Mouse (Mus musculus) spleen, postnatal 36 days (tissue): ENCODE results near the gene Txndc2.

ENCODE experiments used
- DNase-seq, 2 experiments: peaks; one replicate each; pipeline ENCODE4 v3.0.0; 2022; ENCODE audit warnings: low spot score in 2 of 2, mixed read lengths in 1 of 2

Txndc2 gene

GRCm38 (mm10) chr17:65641734-65642218 lies at the start of gene Txndc2:
Txndc2 (minus strand) TSS chr17:65642168.
- no peak for DNase-seq

DNA sequence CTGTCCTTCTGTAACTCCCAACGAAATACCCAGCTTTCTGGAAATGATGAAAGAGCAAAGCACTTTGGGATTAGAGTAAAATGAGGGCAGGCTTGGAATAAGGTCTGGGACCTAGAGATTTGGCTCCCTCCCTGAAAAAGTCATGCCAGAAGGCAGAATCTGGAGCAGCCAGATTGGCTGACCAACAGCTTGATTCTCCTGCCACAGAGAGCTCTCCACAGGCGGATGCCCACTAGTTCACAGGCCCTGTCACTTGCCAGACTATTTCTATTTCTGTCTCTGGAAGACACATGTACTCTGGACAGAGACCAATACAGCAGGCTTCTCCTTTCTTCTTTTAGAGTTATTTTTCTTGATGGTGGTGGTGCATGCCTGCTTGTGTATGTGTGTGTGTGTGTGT lies 41.8 kb upstream of the Txndc2 start:
- no peak for DNase-seq

GRCm38 (mm10) chr17:65683316-65683715 lies 41.3 kb upstream of the Txndc2 start:
- no peak for DNase-seq

DNA sequence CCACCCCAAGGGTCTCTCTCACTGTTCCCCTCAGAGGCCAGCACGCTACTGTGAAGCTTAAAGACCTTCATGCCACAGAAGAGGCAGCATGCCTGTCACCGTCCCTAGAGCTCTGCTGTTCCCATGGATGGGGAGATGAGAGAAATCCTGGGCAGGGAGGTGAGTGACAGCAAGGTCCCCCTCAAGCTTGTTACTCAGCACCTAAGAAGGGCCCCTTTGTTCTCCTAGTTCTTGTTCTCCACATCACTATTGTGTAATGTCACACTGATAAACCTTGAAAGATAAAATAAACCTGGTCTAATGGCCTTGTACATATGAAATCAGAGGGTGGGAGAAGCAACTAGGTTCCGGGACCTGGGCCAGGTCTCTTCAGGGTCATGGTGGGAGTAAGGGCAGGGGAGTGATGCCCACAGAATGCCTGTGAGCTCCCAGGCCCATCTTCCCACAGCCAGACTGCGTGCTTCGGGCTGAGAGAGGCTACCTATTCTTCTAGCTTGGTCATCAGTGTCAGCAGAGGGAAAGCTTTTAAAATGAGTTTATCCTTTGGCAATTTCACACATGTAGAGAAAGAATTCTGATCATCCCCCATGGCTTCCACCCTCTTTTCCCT lies 40.2 kb upstream of the Txndc2 start:
- no peak for DNase-seq

GRCm38 (mm10) chr17:65681516-65681915 lies 39.5 kb upstream of the Txndc2 start:
- DNase-seq = no peak

GRCm38 (mm10) chr17:65680801-65681412 lies 38.9 kb upstream of the Txndc2 start:
- DNase-seq = no peak

DNA sequence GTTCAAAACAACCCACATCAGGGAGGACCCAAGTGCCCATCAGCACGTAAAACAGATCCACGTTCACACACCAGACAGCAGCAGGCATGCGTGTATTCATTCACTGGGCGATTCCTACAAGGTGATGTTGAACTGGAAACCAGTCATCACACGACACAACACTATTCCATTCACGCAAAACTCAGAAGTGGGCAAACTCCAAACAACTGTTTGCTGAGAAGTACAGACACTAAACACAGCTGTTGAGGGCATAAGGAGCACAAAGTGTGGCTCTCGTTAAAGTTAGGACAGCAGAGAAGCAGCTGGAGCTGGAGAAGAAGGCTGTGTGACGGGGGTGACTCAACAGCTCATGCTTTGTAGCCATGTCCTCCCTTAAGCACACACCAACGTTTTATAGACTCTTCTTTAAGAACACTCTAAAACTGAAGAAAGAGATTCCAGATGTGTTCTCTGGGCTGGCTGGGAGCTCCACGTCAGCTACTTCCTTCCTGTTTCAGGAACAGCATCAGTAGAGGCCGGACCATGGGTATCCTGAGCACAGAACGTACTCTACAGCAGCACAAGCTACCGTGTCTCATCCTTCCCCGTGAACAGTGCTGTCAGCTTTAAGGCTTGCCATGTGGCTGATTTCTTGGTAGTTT lies 38.0 kb upstream of the Txndc2 start:
- DNase-seq = no peak

- DNase-seq = no peak
These were observed 35.8 kb upstream of the Txndc2 start for GRCm38 (mm10) chr17:65677742-65678141.

GRCm38 (mm10) chr17:65676536-65676935 lies 34.6 kb upstream of the Txndc2 start:
- DNase-seq = no peak

- no peak for DNase-seq
These were observed 34.0 kb upstream of the Txndc2 start for GRCm38 (mm10) chr17:65675985-65676384.

DNA sequence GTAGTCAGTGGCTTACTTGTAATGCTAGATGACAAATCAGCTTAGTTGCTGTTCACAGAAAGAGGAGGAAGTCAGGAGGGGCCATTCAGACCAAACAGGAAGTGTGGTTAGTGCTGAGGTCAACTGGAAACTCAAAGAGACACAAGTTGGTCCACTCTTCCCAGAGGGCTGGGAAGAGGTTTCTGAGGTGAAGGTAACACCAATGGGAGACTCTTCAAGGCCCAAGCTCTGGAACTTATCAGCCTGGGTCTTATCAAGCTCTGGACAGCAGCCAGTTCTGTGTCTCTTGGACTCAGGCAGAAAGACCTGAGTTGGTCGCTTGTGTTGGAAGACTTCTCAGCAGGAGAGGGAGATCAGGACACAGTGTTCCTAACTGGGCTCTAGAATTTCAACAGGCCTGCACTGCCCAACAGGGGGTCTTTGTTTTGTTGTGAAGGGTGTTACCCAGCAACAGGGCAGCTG lies 32.8 kb upstream of the Txndc2 start:
- peak; percentile 25 to 38 for DNase-seq

DNA sequence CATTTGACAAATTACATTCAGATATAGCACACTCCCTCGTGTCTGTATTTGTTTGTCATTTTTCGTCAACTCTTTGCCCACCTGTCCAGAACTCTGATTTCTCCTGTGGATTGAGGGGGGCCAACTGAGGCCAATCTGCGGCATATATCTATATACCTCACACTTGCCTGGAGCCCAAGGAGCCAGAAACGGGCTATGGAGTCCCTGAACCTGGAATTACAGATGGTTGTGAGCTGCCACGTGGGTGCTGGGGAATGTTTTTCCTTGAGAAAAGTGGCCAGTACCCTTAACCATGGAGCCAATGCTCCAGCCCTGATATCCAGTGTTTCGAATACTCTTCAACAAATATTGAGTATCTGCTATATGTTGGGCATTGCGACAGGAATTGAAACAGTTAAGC lies 31.0 kb upstream of the Txndc2 start:
- DNase-seq = no peak

DNA sequence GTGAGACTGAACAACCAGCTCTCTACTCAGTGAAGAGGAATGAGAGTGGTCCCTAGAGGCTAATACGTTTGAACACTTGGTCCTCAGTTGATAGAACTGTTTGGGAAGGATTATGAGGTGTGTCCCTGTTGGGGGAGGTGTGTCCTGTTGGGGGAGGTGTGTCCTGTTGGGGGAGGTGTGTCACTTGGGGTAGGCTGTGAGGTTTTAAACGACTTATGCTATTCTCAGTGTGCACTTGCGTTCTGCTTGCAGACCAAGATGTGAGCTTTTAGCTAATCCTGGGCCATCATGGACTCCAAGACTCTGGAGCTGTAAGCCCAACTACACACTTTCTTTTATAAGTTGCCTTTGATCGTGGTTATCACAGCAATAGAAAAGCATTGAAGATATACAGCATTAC lies 27.1 kb upstream of the Txndc2 start:
- no peak for DNase-seq

GRCm38 (mm10) chr17:65667792-65668191 lies 25.8 kb upstream of the Txndc2 start:
- no peak for DNase-seq

GRCm38 (mm10) chr17:65666388-65667161 lies 24.6 kb upstream of the Txndc2 start:
- peak in 1 of 2 experiments; percentile 17 for DNase-seq

GRCm38 (mm10) chr17:65665786-65666387 lies 23.9 kb upstream of the Txndc2 start:
- no peak for DNase-seq

DNA sequence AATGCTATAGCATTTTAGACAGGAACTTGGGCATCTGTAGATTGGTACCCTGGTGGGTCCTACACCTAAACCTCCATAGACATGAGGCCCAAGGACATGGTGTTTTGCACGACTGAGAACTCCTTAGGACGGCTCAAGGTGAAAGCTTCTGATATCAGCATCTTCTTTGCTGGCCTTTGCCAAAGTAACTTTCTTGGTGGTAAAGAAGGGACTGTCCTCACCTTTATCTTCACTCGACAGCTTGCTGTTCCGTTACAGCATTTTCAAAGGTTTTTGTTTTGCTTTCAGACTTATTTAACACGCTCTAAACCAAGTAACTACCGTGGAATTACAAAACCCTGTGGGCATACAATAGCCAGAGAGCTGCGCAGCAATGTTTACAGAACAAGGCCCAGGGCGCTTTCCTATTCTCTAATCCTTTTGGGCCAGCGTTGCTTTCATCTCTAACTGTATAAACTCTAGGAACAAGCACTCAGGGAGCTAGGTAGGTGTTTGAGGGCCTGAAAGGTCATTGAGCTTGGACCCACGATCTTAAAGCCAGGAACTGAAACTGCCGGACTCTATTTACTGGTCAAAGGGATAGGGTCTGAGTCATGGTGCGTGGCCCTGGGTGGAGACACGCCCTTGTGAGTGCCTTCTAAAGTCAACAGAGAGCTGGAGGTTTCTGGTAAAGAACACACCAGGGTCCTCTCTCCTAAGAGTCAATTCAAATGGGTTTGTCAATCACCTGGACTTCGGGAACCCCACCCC lies 21.5 kb upstream of the Txndc2 start:
- peak; percentile 17 to 52 for DNase-seq

DNA sequence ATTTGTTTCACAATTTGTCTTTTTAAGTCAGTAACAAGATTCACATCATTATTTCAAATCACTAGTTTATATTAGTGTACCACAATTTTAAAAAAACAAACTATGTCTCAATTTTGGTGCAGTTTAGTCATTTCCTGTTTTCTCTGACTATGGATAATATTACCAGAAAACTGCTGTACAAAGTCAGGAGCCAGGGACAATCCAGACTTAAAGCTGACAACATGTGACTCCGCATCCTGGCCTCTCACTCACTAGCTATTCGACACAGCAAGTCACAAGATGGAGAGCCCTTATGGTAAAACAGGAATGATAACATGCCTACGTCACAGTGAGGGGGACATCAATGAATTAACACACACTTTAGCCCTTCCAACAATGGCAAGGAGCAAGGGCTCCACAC lies 20.7 kb upstream of the Txndc2 start:
- no peak for DNase-seq

GRCm38 (mm10) chr17:65658416-65658815 lies 16.4 kb upstream of the Txndc2 start:
- DNase-seq = no peak

DNA sequence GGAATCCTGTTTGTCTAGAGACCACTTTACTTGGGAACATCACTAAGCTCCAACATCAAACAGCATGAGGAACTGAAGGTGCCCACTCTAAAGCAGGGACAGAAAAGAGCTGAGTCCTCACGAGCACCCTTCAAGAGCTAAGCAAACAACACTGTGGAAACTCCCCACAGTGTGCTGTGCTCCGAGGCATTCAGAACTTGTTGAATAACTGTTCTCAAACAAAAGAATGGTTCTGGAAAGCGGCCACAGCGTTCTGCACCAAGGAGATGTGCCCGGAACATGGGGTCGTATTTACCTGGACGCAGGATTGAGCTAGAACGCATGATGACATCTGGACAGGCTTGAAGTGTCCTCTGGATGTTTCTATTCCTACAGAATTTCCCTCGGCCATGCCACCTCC lies 16.0 kb upstream of the Txndc2 start:
- DNase-seq = no peak

- DNase-seq = no peak
These were observed 14.8 kb upstream of the Txndc2 start for GRCm38 (mm10) chr17:65656731-65657130.
